Mouse (Mus musculus): ENCODE results near the gene Gm49352. TPM values are rescaled to one million over a fixed set of nuclear protein-coding genes. Genes with fewer than 3 reads are reported as not detected.
"Not testable (repeated sequence)": the region's sequence is repeated elsewhere in the genome, so short reads cannot be mapped to it uniquely, and the experiment has no call there.

Gene Gm49352
- not detected in 2 replicates for polyA plus RNA-seq (2016; fragmentation: Nextera tagmentation; extraction: Ambion mirVana)

- not testable (repeated sequence) for ATAC-seq (ENCODE audit: low FRiP score); H3K4me2 ChIP-seq; H3K4me1 ChIP-seq; H3K36me3 ChIP-seq (replicated peaks); H3K9ac ChIP-seq; H3K4me3 ChIP-seq (replicated peaks); H3K27ac ChIP-seq; H3K27me3 ChIP-seq
- peaks cover 25% of the 10 kb centered on the region for H3K9me3 ChIP-seq
- WGBS, result 32% methylated on average over 1 of the region's 1 CpGs
Measured at GRCm38 (mm10) chr13:61568074-61568473, at the start of gene Gm49352. Gene Gm49352 (minus strand): TSS chr13:61568174.

GRCm38 (mm10) chr13:61570027-61570426 is 2.1 kb upstream of the Gm49352 start, which contains the start of gene Cts3:
Gene Cts3 (minus strand): TSS chr13:61570127.
- H3K27me3 ChIP-seq, result no peaks in the 10 kb centered on the region
- H3K9me3 ChIP-seq, result peaks cover 32% of the 10 kb centered on the region; the same call in 1 of the 2 replicates
- no peaks in the 10 kb centered on the region for H3K36me3 ChIP-seq (replicated peaks)
- H3K4me2 ChIP-seq, result no peak within 1 kb of the TSS
- H3K9ac ChIP-seq, result no peak within 1 kb of the TSS
- H3K4me1 ChIP-seq, result no peaks in the 10 kb centered on the region
- H3K4me3 ChIP-seq (replicated peaks), result no peak within 1 kb of the TSS
- no peak within 1 kb of the TSS for H3K27ac ChIP-seq
- no peak for ATAC-seq (ENCODE audit: low FRiP score)

- peaks cover 37% of the 10 kb centered on the region for H3K9me3 ChIP-seq
- WGBS, result 71% methylated on average over 4 of the region's 4 CpGs
- no peak for ATAC-seq (ENCODE audit: low FRiP score)
Measured at GRCm38 (mm10) chr13:61541631-61542030, 26.3 kb downstream of the Gm49352 start, which contains the start of gene Ctsm. Gene Ctsm (minus strand): TSS chr13:61541839.

More at GRCm38 (mm10) chr13:61541631-61542030, 26.3 kb downstream of the Gm49352 start, which contains the start of gene Ctsm:
- no peak within 1 kb of the TSS for H3K9ac ChIP-seq
- no peak within 1 kb of the TSS for H3K27ac ChIP-seq
- H3K4me3 ChIP-seq (replicated peaks), result no peak within 1 kb of the TSS
- H3K4me2 ChIP-seq, result no peak within 1 kb of the TSS
- H3K27me3 ChIP-seq, result no peaks in the 10 kb centered on the region
- no peaks in the 10 kb centered on the region for H3K4me1 ChIP-seq
- H3K36me3 ChIP-seq (replicated peaks), result no peaks in the 10 kb centered on the region

Other genes with a start within 250 kb of the Gm49352 start
- gene Cts7, start 210.0 kb downstream of the Gm49352 start, polyA plus RNA-seq (2016; fragmentation: Nextera tagmentation; extraction: Ambion mirVana), result not detected in 2 replicates
- gene Ctsm, start 26.3 kb downstream of the Gm49352 start, polyA plus RNA-seq (2016; fragmentation: Nextera tagmentation; extraction: Ambion mirVana), result not detected in 2 replicates
- not detected in 2 replicates for gene Cts3, start 2.0 kb upstream of the Gm49352 start, polyA plus RNA-seq (2016; fragmentation: Nextera tagmentation; extraction: Ambion mirVana)

Measured in forebrain, embryonic 12.5 days (tissue).